Mouse (Mus musculus): ENCODE results near the gene Dock10.

Gene Dock10

DNA sequence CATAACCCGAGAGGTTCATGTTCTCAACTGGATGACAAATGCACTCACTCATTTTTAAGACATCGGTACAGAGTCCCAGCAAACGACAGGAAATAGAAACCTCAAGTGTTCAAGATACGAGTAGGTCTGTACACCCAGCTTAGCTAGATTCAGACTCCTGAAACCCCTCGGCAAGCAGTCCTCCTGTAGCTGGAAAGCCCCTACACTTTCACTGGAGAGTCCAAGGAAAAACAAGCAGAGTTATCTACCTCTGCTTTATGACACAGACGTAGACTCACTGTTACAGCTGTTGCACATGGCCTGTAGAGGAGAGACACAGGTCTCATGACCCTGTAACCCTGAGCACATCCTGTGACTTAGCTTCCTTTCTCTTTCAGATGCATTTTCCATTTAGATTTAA, 12.1 kb downstream of the Dock10 start:
- TF ChIP-seq GATA4 (IDR thresholded peaks at IDR 0.05; ENCODE audit: insufficient replicate concordance, low read length): no peak

GRCm38 (mm10) chr1:80739472-80739871, 18.9 kb downstream of the Dock10 start:
- TF ChIP-seq GATA4 (IDR thresholded peaks at IDR 0.05; ENCODE audit: insufficient replicate concordance, low read length): no peak

DNA sequence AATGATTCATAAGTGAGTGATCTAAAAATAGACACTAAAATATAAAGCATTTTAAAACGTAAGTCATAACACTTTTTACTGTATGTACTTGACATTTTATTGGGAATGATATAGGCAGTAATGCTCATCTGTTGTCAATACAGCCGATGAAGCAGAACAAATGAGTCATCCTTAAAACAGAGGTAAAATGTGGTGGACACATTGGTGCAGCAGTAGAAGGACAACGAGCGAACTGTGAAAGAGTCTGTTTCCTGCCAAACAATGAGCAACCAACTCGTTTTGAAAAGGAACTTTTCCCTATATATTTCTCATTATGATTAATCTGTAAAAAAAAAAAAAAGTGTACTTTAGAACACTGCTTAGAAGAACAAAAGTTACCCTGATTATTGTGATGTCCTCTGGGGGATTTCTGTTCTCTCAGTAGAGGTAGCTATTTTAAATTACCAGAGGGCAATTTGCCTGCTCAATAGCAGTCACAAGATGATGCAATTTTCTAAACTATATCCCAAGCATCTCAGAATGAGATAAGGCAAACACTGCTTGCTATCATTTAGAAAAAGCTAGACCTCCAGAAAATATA, 20.4 kb downstream of the Dock10 start:
- no peak for TF ChIP-seq GATA4 (IDR thresholded peaks at IDR 0.05; ENCODE audit: insufficient replicate concordance, low read length)

- no peak for TF ChIP-seq GATA4 (IDR thresholded peaks at IDR 0.05; ENCODE audit: insufficient replicate concordance, low read length)
Observed at GRCm38 (mm10) chr1:80730582-80730981, 27.7 kb downstream of the Dock10 start.

GRCm38 (mm10) chr1:80730174-80730573, 28.2 kb downstream of the Dock10 start:
- no peak for TF ChIP-seq GATA4 (IDR thresholded peaks at IDR 0.05; ENCODE audit: insufficient replicate concordance, low read length)

DNA sequence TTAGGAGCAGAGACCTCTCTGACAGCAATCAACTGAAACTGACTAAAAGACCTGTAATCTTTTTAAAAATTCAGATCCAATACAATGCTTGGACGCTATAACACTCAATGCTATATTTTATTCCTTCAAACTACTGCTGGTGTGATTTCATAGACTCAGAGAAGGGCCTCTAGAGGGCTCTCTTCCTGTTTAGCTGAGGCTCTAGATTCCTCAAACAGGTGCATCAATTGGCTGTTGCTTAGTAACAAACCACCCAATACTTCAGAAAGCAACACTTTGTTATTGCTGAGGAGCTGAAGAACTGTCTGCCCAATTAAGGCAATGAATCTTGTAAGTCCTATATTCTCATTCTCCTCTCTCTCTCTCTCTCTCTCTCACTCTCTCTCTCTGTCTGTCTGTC, 30.1 kb downstream of the Dock10 start:
- TF ChIP-seq GATA4 (IDR thresholded peaks at IDR 0.05; ENCODE audit: insufficient replicate concordance, low read length): no peak

DNA sequence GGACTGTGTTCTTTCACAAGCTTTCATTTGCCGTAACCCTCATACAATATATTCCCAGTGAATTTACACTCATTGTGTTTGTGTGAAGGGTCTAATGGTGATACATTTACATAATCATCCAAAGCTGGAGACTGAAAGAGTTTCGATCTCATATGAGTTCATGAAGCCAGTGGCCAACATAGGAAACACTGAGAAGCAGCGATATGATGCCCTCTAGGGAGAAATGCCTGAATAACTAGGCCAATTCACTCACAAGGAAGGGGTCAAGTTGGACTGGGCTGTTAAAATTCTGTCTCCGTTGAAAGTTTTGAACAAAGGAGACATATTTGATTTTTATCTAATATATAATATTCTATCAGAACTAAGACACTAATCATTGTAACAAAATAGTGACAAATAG, 30.9 kb downstream of the Dock10 start:
- no peak for TF ChIP-seq GATA4 (IDR thresholded peaks at IDR 0.05; ENCODE audit: insufficient replicate concordance, low read length)

GRCm38 (mm10) chr1:80722647-80723046, 35.7 kb downstream of the Dock10 start:
- TF ChIP-seq GATA4 (IDR thresholded peaks at IDR 0.05; ENCODE audit: insufficient replicate concordance, low read length): no peak

DNA sequence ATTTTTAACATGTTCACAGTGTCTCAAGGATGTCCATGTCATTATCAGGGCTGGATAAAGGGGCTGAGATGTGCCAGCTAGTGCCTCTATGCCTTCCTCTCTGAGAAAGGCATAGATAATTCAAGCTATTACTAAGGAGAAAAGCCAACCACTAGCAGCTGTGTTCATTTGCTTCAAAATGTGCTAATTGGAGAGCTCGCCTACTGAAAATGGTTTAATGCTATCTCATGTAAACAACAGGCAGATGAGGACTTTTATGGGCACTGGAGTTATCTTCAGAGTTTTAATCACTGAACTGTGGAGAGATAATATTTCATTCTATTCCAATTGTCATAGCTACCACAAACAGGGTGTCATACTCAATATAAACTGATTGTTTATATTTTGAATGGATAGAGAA, 36.3 kb downstream of the Dock10 start:
- TF ChIP-seq GATA4 (IDR thresholded peaks at IDR 0.05; ENCODE audit: insufficient replicate concordance, low read length): no peak

- TF ChIP-seq GATA4 (IDR thresholded peaks at IDR 0.05; ENCODE audit: insufficient replicate concordance, low read length): no peak
Observed at GRCm38 (mm10) chr1:80721181-80721580, 37.1 kb downstream of the Dock10 start.

GRCm38 (mm10) chr1:80720146-80720545, 38.2 kb downstream of the Dock10 start:
- TF ChIP-seq GATA4 (IDR thresholded peaks at IDR 0.05; ENCODE audit: insufficient replicate concordance, low read length): no peak

DNA sequence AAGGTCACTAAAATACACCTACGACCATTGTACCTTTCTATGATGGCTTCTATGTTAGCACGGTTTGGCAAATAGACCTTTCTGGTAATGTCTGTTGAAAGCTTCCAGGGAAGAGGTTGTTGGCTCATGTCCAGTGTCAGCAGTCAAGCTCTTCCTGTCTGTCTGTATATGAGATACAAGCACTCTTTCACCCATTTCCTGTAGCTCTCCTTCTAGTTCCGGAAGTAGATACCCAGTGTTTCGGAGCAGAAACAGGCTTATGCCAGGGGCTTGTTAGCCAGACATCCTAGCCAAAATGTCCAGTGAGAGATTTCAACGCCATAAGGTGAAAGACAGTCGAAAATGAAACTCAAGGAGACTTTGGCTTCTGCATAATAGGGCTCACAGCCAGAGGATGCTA, 38.9 kb downstream of the Dock10 start:
- TF ChIP-seq GATA4 (IDR thresholded peaks at IDR 0.05; ENCODE audit: insufficient replicate concordance, low read length): no peak

DNA sequence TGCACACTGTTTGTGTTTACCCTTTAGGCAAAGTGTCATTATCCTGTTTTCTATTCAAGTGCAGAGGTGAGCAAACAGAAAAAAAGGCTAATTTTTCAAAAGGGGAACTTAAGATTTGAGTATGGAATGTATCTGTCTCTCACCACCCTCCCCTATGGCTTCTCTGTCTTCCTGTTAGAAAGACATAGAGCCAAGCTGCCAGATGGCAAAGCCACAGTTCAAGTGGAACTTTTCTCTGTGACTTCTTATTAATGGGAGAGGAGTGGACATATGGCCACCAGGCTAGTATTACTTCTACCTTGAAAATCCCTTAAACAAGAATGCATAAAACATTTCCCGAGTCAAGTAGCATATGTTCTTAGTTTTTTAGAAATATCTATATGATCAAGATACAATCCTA, 39.7 kb downstream of the Dock10 start:
- TF ChIP-seq GATA4 (IDR thresholded peaks at IDR 0.05; ENCODE audit: insufficient replicate concordance, low read length): no peak

DNA sequence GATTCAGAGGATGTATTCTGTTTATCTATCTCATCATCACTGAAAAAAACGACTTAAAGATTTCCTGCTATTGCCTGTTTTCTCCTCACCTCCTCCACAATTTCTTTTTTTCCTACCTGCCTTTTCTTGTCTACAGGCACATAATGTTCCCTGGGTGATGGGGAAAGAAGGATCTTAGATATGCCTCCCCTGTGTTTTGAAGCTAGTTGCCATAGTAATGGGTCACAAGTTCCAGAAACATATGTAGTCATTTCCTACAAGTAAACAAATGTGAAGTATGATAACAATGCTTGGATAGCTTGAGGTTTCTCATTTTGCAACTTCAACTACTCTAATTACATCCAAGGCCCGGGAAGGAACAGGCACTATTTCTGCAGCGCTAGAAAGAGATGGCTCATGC, 42.4 kb downstream of the Dock10 start:
- TF ChIP-seq GATA4 (IDR thresholded peaks at IDR 0.05; ENCODE audit: insufficient replicate concordance, low read length): no peak

DNA sequence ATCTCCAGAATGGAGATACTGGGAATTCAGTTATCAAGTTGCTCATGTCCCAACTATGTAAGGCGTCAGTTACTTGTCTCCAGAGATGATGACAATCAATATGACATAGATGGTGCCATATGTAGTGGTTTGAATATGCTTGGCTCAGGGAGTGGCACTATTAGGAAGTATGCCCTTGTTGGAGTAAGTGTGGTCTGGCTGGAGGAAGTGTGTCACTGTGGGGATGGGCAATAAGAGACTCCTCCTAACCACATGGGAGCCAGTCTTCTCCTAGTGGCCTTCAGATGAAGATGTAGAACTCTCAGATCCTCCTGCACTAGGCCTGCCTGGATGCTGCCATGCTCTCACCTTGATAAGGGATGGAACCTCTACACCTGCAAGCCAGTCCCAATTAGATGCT, 44.4 kb downstream of the Dock10 start:
- TF ChIP-seq GATA4 (IDR thresholded peaks at IDR 0.05; ENCODE audit: insufficient replicate concordance, low read length): no peak

DNA sequence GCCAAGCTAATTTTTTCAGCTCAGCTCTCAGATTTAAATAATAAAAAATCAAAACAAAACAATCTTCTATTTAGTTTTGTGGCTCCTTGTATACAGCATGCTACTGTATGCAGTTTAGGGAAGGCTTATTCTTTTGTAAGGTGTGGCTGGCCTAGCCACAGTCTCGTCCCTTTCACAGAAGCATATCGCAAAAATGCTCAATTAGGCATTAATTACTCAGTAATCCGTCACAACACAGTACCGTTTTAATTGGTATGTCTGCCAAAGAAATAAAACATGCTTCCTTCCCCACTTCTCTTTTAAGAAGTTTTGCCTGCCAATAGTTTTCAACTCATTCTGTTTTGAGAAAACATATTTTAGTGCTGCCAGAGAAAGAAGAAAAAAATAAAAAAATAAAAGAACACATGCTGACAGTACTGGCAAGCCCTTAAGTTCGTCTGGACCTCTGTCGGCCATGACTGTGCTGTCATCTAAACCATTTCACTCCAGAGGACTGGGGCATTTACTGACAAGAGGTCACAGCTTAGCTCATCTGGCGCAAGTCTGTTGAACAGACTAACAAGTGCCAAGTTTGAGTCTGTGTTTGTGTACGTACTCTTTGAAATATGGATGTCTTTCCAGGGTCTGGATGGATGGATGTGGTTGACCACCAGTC, 47.6 kb downstream of the Dock10 start:
- TF ChIP-seq GATA4 (IDR thresholded peaks at IDR 0.05; ENCODE audit: insufficient replicate concordance, low read length): no peak

DNA sequence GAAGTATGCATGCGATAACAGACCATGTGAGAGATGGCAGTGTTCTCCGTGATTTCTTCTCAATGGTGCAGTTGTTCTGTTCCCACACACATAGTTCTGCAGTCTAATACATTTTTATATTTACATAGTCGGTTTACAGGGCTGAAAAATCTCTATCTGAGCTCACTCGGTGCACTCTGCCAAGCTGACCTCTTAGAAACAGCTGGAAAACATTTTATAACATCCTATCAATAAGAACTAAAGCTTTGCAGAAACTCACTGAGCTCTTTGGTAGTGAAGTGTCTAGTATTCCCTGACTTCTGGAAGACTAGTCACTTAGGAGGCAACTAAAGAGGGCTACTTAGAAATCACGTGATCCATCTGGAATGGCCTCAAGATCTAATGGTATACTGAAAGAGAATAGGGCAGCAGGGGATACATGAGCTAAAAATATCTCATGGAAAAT, 48.2 kb downstream of the Dock10 start:
- TF ChIP-seq GATA4 (IDR thresholded peaks at IDR 0.05; ENCODE audit: insufficient replicate concordance, low read length): no peak
